Mouse (Mus musculus): Measurements from ENCODE around the gene Epgn. TPM values are rescaled to one million over a fixed set of nuclear protein-coding genes. Genes with fewer than 3 reads are reported as not detected.

The Epgn gene
- polyA plus RNA-seq, 2 experiments, result 0.06 TPM; not detected in 1

DNA sequence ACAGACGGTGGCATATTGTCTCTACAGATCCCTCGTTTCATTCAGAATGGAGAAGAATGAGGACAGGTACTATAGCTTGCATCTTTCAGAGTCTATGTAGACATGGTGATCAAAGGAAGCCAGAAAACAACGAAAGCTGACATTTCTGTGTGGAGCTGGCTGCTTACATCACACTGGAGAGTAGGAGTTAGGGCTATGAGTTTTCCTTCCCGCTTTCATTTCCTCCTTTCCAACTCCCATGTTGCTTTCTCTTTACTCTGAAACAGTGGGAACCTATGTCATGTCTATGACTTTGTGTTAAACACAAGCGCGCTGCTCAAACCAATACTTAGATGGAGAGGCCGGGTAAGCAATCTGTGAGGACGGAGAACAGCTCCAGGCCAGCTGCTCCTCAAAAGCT is 27.3 kb upstream of the Epgn start:
- no peak overlapping the region for H3K9ac ChIP-seq (replicated peaks)
- no peaks in the 10 kb centered on the region for H3K27me3 ChIP-seq (ENCODE audit: control insufficient read depth, insufficient read depth, low read length)
- no peaks in the 10 kb centered on the region for H3K9me3 ChIP-seq (ENCODE audit: control insufficient read depth, low read length)
- H3K4me2 ChIP-seq (ENCODE audit: low read depth), result no peak overlapping the region
- no peak for TF ChIP-seq EP300 (IDR thresholded peaks at IDR 0.05; ENCODE audit: low read depth)
- TF ChIP-seq CTCF (IDR thresholded peaks at IDR 0.05; ENCODE audit: low read depth), result no peak
- H3K4me1 ChIP-seq (replicated peaks; ENCODE audit: control insufficient read depth in 2 of 2, insufficient read depth in 2 of 2, low read length in 1 of 2), result no peaks in the 10 kb centered on the region
- DNase-seq (ENCODE audit: low read depth in 3 of 3, low spot score in 3 of 3) (no peak), ATAC-seq (ENCODE audit: insufficient read depth) (no peak)
- WGBS (ENCODE audit: insufficient replicate concordance), result 64% methylated on average over 8 of the region's 8 CpGs
- H3K4me3 ChIP-seq (ENCODE audit: insufficient read depth in 1 of 2, low read depth in 2 of 2, low read length in 2 of 2), result no peak overlapping the region
- H3K36me3 ChIP-seq (replicated peaks; ENCODE audit: control insufficient read depth, insufficient read depth, low read depth), result no peaks in the 10 kb centered on the region
- no peak overlapping the region for H3K27ac ChIP-seq

DNA sequence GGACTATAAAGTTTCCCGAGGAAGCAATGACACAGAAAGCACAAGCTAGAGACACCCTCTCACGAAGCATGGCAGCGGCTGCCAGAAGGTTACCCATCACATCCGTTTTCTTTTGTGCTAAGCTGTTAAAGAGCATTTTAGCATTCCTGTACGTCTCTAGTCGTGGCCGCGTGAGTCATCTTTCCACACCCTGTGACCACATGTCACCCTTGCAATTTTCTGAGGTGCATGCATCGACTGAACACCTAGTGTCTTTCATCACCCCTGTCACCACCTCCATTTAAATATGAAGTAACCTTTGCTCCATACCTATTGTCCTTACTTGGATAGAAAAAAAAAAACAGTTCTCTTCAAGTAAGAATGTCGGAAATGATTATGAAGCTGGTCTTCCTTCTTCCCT is 12.0 kb upstream of the Epgn start:
- DNase-seq (ENCODE audit: low read depth in 3 of 3, low spot score in 3 of 3) (no peak), ATAC-seq (ENCODE audit: insufficient read depth) (no peak)
- Histone ChIP-seq H3K4me3 (ENCODE audit: insufficient read depth in 1 of 2, low read depth in 2 of 2, low read length in 2 of 2) (no peak overlapping the region), H3K27me3 (ENCODE audit: control insufficient read depth, insufficient read depth, low read length) (no peaks in the 10 kb centered on the region), H3K36me3 (replicated peaks; ENCODE audit: control insufficient read depth, insufficient read depth, low read depth) (no peaks in the 10 kb centered on the region), H3K4me2 (ENCODE audit: low read depth) (no peak overlapping the region), H3K9ac (replicated peaks) (no peak overlapping the region), H3K9me3 (ENCODE audit: control insufficient read depth, low read length) (no peaks in the 10 kb centered on the region), H3K4me1 (replicated peaks; ENCODE audit: control insufficient read depth in 2 of 2, insufficient read depth in 2 of 2, low read length in 1 of 2) (no peaks in the 10 kb centered on the region), H3K27ac (no peak overlapping the region)
- WGBS (ENCODE audit: insufficient replicate concordance), result 67% methylated on average over 10 of the region's 10 CpGs
- no peak for TF ChIP-seq EP300 (IDR thresholded peaks at IDR 0.05; ENCODE audit: low read depth)

DNA sequence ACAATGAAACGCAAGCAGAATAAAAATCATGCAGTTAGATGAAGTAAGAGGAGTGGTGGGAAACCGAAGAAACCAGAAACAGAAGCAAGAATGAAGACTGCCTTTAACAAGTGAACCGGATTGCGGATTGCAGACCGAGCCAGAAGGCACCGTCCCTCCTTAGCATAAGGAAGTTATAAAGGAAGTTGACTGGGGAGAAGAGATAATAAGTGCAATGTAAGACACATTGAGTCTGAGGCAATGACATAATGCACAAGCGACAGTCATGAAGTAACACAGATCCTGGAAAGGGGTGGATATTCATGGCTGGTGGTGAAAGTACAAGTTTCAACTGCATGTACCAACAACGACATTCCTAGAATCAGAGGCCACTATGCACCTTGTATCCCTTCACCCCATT is 4.2 kb upstream of the Epgn start:
- 29% methylated on average over 8 of the region's 8 CpGs for WGBS (ENCODE audit: insufficient replicate concordance)
- Histone ChIP-seq H3K4me1 (replicated peaks; ENCODE audit: control insufficient read depth in 2 of 2, insufficient read depth in 2 of 2, low read length in 1 of 2) (no peaks in the 10 kb centered on the region), H3K27ac (no peak overlapping the region), H3K9ac (replicated peaks) (no peak overlapping the region), H3K36me3 (replicated peaks; ENCODE audit: control insufficient read depth, insufficient read depth, low read depth) (no peaks in the 10 kb centered on the region), H3K27me3 (ENCODE audit: control insufficient read depth, insufficient read depth, low read length) (no peaks in the 10 kb centered on the region), H3K9me3 (ENCODE audit: control insufficient read depth, low read length) (no peaks in the 10 kb centered on the region), H3K4me3 (ENCODE audit: insufficient read depth in 1 of 2, low read depth in 2 of 2, low read length in 2 of 2) (no peak overlapping the region), H3K4me2 (ENCODE audit: low read depth) (no peak overlapping the region)
- ATAC-seq (ENCODE audit: insufficient read depth) (no peak), DNase-seq (ENCODE audit: low read depth in 3 of 3, low spot score in 3 of 3) (no peak)
- no peak for TF ChIP-seq CTCF (IDR thresholded peaks at IDR 0.05; ENCODE audit: low read depth)
- no peak for TF ChIP-seq EP300 (IDR thresholded peaks at IDR 0.05; ENCODE audit: low read depth)

DNA sequence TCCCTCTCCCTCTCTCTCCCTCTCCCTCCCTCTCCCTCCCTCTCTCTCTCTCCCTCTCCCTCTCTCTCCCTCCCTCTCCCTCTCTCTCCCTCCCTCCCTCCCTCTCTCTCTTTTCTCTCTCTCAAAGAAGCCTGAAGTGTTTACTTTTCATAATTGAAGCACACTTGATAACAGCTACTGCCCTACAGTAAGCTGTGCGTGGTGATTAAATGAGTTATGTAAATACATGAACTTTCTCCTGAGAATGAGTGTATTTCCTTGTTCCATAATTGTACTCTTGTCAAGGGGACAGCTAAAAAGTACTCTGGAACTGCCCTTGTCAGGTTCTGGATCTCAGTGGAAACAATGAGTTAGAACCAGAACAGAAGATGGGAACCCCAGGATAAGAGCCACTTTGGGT is 576 bp downstream of the Epgn start:
- H3K9me3 ChIP-seq (ENCODE audit: control insufficient read depth, low read length), result no peaks in the 10 kb centered on the region
- DNase-seq (ENCODE audit: low read depth in 3 of 3, low spot score in 3 of 3) (no peak), ATAC-seq (ENCODE audit: insufficient read depth) (no peak)
- H3K27ac ChIP-seq, result no peak overlapping the region
- H3K27me3 ChIP-seq (ENCODE audit: control insufficient read depth, insufficient read depth, low read length), result no peaks in the 10 kb centered on the region
- no peak overlapping the region for H3K4me3 ChIP-seq (ENCODE audit: insufficient read depth in 1 of 2, low read depth in 2 of 2, low read length in 2 of 2)
- no peak overlapping the region for H3K9ac ChIP-seq (replicated peaks)
- no peak for TF ChIP-seq CTCF (IDR thresholded peaks at IDR 0.05; ENCODE audit: low read depth)
- WGBS (ENCODE audit: insufficient replicate concordance), result 54% methylated on average over 1 of the region's 1 CpGs
- H3K36me3 ChIP-seq (replicated peaks; ENCODE audit: control insufficient read depth, insufficient read depth, low read depth), result no peaks in the 10 kb centered on the region
- no peaks in the 10 kb centered on the region for H3K4me1 ChIP-seq (replicated peaks; ENCODE audit: control insufficient read depth in 2 of 2, insufficient read depth in 2 of 2, low read length in 1 of 2)
- no peak overlapping the region for H3K4me2 ChIP-seq (ENCODE audit: low read depth)

DNA sequence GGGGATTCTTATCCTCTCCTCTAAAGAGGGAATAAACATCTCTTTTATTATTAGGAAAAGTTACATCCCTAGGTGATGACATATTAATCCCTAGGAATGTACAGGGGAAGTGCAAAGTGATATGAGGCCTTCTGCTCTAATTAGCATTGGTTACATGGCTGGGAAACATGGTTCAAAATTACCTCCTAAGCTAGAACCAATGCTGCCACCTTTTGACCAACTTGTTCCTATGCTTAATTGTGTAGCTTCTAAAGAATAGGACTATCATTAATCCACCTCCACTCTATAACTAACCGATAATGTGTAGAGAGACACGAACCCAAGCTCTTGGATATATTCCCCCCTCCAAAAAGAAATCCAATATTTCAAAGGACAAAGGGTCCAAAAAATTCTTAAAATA is 3.4 kb downstream of the Epgn start:
- Histone ChIP-seq H3K9ac (replicated peaks) (no peak overlapping the region), H3K4me2 (ENCODE audit: low read depth) (no peak overlapping the region), H3K4me1 (replicated peaks; ENCODE audit: control insufficient read depth in 2 of 2, insufficient read depth in 2 of 2, low read length in 1 of 2) (no peaks in the 10 kb centered on the region), H3K9me3 (ENCODE audit: control insufficient read depth, low read length) (no peaks in the 10 kb centered on the region), H3K27ac (no peak overlapping the region), H3K27me3 (ENCODE audit: control insufficient read depth, insufficient read depth, low read length) (no peaks in the 10 kb centered on the region), H3K4me3 (ENCODE audit: insufficient read depth in 1 of 2, low read depth in 2 of 2, low read length in 2 of 2) (no peak overlapping the region), H3K36me3 (replicated peaks; ENCODE audit: control insufficient read depth, insufficient read depth, low read depth) (no peaks in the 10 kb centered on the region)
- TF ChIP-seq EP300 (IDR thresholded peaks at IDR 0.05; ENCODE audit: low read depth) (no peak), CTCF (IDR thresholded peaks at IDR 0.05; ENCODE audit: low read depth) (no peak)
- 70% methylated on average over 2 of the region's 2 CpGs for WGBS (ENCODE audit: insufficient replicate concordance)
- DNase-seq (ENCODE audit: low read depth in 3 of 3, low spot score in 3 of 3) (no peak), ATAC-seq (ENCODE audit: insufficient read depth) (no peak)

DNA sequence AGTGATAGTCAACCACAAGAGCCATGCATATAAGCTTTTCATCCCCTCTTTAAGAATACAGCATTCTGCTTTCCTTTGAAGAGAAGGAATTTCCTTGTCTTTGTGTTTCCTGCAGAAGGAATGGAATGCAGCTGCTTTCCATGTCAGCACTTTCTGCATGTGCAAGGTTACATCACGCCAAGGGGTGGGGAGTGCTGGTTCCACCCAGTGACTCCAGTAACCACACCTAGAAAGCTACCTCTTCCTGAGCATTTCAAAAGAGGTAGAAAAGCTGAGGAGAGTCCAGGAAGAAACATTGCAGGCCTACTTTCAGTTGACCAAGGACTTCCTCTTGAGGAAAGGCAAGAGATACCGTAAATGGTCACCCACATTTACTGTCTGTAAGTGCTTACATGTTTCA is 8.1 kb downstream of the Epgn start:
- Histone ChIP-seq H3K9me3 (ENCODE audit: control insufficient read depth, low read length) (no peaks in the 10 kb centered on the region), H3K27me3 (ENCODE audit: control insufficient read depth, insufficient read depth, low read length) (no peaks in the 10 kb centered on the region), H3K9ac (replicated peaks) (no peak overlapping the region), H3K4me1 (replicated peaks; ENCODE audit: control insufficient read depth in 2 of 2, insufficient read depth in 2 of 2, low read length in 1 of 2) (no peaks in the 10 kb centered on the region), H3K4me2 (ENCODE audit: low read depth) (no peak overlapping the region), H3K27ac (no peak overlapping the region), H3K36me3 (replicated peaks; ENCODE audit: control insufficient read depth, insufficient read depth, low read depth) (no peaks in the 10 kb centered on the region), H3K4me3 (ENCODE audit: insufficient read depth in 1 of 2, low read depth in 2 of 2, low read length in 2 of 2) (no peak overlapping the region)
- TF ChIP-seq EP300 (IDR thresholded peaks at IDR 0.05; ENCODE audit: low read depth) (no peak), CTCF (IDR thresholded peaks at IDR 0.05; ENCODE audit: low read depth) (no peak)
- ATAC-seq (ENCODE audit: insufficient read depth), result no peak
- DNase-seq (ENCODE audit: low read depth in 3 of 3, low spot score in 3 of 3), result no peak
- WGBS (ENCODE audit: insufficient replicate concordance), result 46% methylated on average over 2 of the region's 2 CpGs

All from liver, embryonic 14.5 days (tissue).